ENCODE assay signal across 18 mouse cellular contexts in genomic region chr7:121045671-121046453, GRCm38 (mm10). TPM values are rescaled to one million over a fixed set of nuclear protein-coding genes. Genes with fewer than 3 reads are reported as not detected.
DNase-seq lines count a peak whose midpoint lies in the region; ATAC-seq and TF ChIP-seq lines count a peak whose summit lies in the region.
"Had no signal": no experiment of that assay in that cellular context is flagged by ENCODE, and none has a peak within 500 bp of the region (broad histone marks: within the 10 kb centered on the region; RNA-seq: fewer than 3 reads in every experiment).

No protein-coding gene starts in this region.

- H3K27me3 ChIP-seq in kidney, embryonic 14.5 days (ENCODE audit: control insufficient read depth, insufficient read depth, low read length) = no peaks in the 10 kb centered on the region
- no peaks in the 10 kb centered on the region for H3K27me3 ChIP-seq in forebrain, embryonic 14.5 days (replicated peaks; ENCODE audit: control insufficient read depth, insufficient read depth, low read length)
- H3K27me3 ChIP-seq: CH12.LX; hindbrain, embryonic 13.5 days; midbrain, embryonic 12.5 days had no signal

- no peak overlapping the region for H3K9ac ChIP-seq in kidney, embryonic 14.5 days (ENCODE audit: low read depth, low read length)
- no peak overlapping the region for H3K9ac ChIP-seq in forebrain, embryonic 14.5 days (ENCODE audit: low read length)
- H3K9ac ChIP-seq: forebrain, postnatal 0 days; hindbrain, embryonic 13.5 days; liver, embryonic 14.5 days; midbrain, embryonic 12.5 days had no signal

- no peak for DNase-seq in kidney, adult 18-20 months
- DNase-seq in NIH3T3 (ENCODE audit: low read depth) = peak; percentile 24
- DNase-seq in adrenal gland, postnatal 14 days = peak; percentile 24
- peak; percentile 29 for DNase-seq in kidney, postnatal 14 days
- DNase-seq in gastrocnemius, postnatal 36 days = no peak
- no peak for DNase-seq in forebrain, embryonic 14.5 days (ENCODE audit: low spot score)
- no peak for DNase-seq in left cerebral cortex, adult 2 months (ENCODE audit: extremely low spot score in 1 of 2, low spot score in 2 of 2)
- DNase-seq: cerebellum, adult 9-11 months; embryo, embryonic 11 days; forebrain, postnatal 0 days; thymus, postnatal 36 days had no signal

- no peak for TF ChIP-seq CTCF in left cerebral cortex, adult 2 months (IDR thresholded peaks at IDR 0.05)

- no peak overlapping the region for H3K4me2 ChIP-seq in kidney, embryonic 14.5 days (replicated peaks; ENCODE audit: low read depth, low read length)
- H3K4me2 ChIP-seq in forebrain, embryonic 14.5 days (ENCODE audit: low read length) = no peak overlapping the region
- H3K4me2 ChIP-seq: hindbrain, embryonic 13.5 days; midbrain, embryonic 12.5 days had no signal

- peaks cover 1% of the 10 kb centered on the region; the same call in 1 of the 2 replicates for H3K36me3 ChIP-seq in kidney, embryonic 14.5 days (ENCODE audit: control insufficient read depth, insufficient read depth, low read length)
- H3K36me3 ChIP-seq in forebrain, embryonic 14.5 days (ENCODE audit: control insufficient read depth, insufficient read depth, low read length) = peaks cover 9% of the 10 kb centered on the region; the same call in 1 of the 2 replicates
- H3K36me3 ChIP-seq: hindbrain, embryonic 13.5 days had no signal

- no peak overlapping the region for H3K27ac ChIP-seq in kidney, embryonic 14.5 days (ENCODE audit: low read depth, low read length)
- H3K27ac ChIP-seq in forebrain, embryonic 14.5 days (ENCODE audit: low read depth, low read length) = no peak overlapping the region
- no peak overlapping the region for H3K27ac ChIP-seq in left cerebral cortex, adult 2 months
- H3K27ac ChIP-seq: hindbrain, embryonic 13.5 days; limb, embryonic 10.5 days; liver, embryonic 14.5 days; midbrain, embryonic 12.5 days had no signal

- ATAC-seq in kidney, embryonic 14.5 days (ENCODE audit: low FRiP score, low TSS enrichment) = peak; percentile 67; the same call in 1 of the 2 replicates
- no peak for ATAC-seq in forebrain, embryonic 14.5 days
- ATAC-seq: forebrain, postnatal 0 days had no signal

- WGBS in kidney, embryonic 14.5 days = 61% methylated on average over 6 of the region's 6 CpGs
- WGBS in forebrain, embryonic 14.5 days = 97% methylated on average over 6 of the region's 6 CpGs

- H3K4me1 ChIP-seq in kidney, embryonic 14.5 days (ENCODE audit: control insufficient read depth, insufficient read depth, low read length) = peaks cover 13% of the 10 kb centered on the region
- H3K4me1 ChIP-seq in forebrain, embryonic 14.5 days (ENCODE audit: control insufficient read depth, insufficient read depth, low read length) = no peaks in the 10 kb centered on the region
- H3K4me1 ChIP-seq: limb, embryonic 10.5 days; midbrain, embryonic 12.5 days had no signal

- no peak overlapping the region for H3K4me3 ChIP-seq in kidney, embryonic 14.5 days (ENCODE audit: low read length)
- no peak overlapping the region for H3K4me3 ChIP-seq in forebrain, embryonic 14.5 days (ENCODE audit: low read depth, low read length)
- H3K4me3 ChIP-seq in left cerebral cortex, adult 2 months = no peak overlapping the region
- H3K4me3 ChIP-seq: hindbrain, embryonic 13.5 days; limb, embryonic 10.5 days; midbrain, embryonic 12.5 days; myocyte had no signal

- intact Hi-C loops in gastrocnemius, postnatal 36 days (cut with DNase I) = no loop called here
- intact Hi-C loops in left cerebral cortex, adult 2 months (cut with DNase I) = no loop called here

- H3K9me3 ChIP-seq in kidney, embryonic 14.5 days (ENCODE audit: control insufficient read depth, low read length) = no peaks in the 10 kb centered on the region; the same call in 1 of the 2 replicates
- H3K9me3 ChIP-seq in forebrain, embryonic 14.5 days (replicated peaks; ENCODE audit: control insufficient read depth, low read length) = no peaks in the 10 kb centered on the region
- H3K9me3 ChIP-seq: hindbrain, embryonic 13.5 days; limb, embryonic 10.5 days; midbrain, embryonic 12.5 days had no signal

RNA-seq across cellular contexts. Expression of gene Mettl9, which starts 11.6 kb away (rescaled TPM):
- polyA plus RNA-seq in kidney, embryonic 14.5 days (2014; fragmentation: Nextera tagmentation; extraction: Ambion mirVana) = 189 and 203 TPM in 2 replicates
- total RNA-seq in adrenal gland, postnatal 14 days (2021) = 104 TPM in 2 replicates
- 10 to 100 TPM; 18.5 to 19.7 TPM for total RNA-seq in gastrocnemius, postnatal 36 days (2021)
- polyA plus RNA-seq in forebrain, embryonic 14.5 days (2014; fragmentation: Nextera tagmentation; extraction: Ambion mirVana) = 235 and 236 TPM in 2 replicates
- 10 to 100 TPM; 81.9 to 93.1 TPM for total RNA-seq in left cerebral cortex, adult 2 months (2021)

RNA-seq across cellular contexts. Expression of gene Igsf6, which starts 28.5 kb away (rescaled TPM):
- polyA plus RNA-seq in kidney, embryonic 14.5 days (2014; fragmentation: Nextera tagmentation; extraction: Ambion mirVana) = 1.4 and 1.7 TPM in 2 replicates
- 1.2 and 2.3 TPM in 2 replicates for total RNA-seq in adrenal gland, postnatal 14 days (2021)
- total RNA-seq in gastrocnemius, postnatal 36 days (2021) = under 1 TPM; 0.18 to 0.49 TPM
- 0.61 and 0.87 TPM in 2 replicates for polyA plus RNA-seq in forebrain, embryonic 14.5 days (2014; fragmentation: Nextera tagmentation; extraction: Ambion mirVana)
- total RNA-seq in left cerebral cortex, adult 2 months (2021) = under 1 TPM; 0.21 to 0.32 TPM
- total RNA-seq: CH12.LX had no signal

RNA-seq across cellular contexts. Expression of gene Otoa, which starts 35.6 kb away (rescaled TPM):
- polyA plus RNA-seq in kidney, embryonic 14.5 days (2014; fragmentation: Nextera tagmentation; extraction: Ambion mirVana) = not detected in 2 replicates
- total RNA-seq in adrenal gland, postnatal 14 days (2021) = 0.41 and 0.52 TPM in 2 replicates
- under 1 TPM; 0.20 to 0.28 TPM for total RNA-seq in gastrocnemius, postnatal 36 days (2021)
- 0.06 and 0.07 TPM in 2 replicates for polyA plus RNA-seq in forebrain, embryonic 14.5 days (2014; fragmentation: Nextera tagmentation; extraction: Ambion mirVana)
- total RNA-seq in left cerebral cortex, adult 2 months (2021) = under 1 TPM; 0.18 to 0.37 TPM
- polyA plus RNA-seq: limb, embryonic 10.5 days had no signal

Comparison
In these comparisons a context has a peak if more than half of its experiments do, and no peak if none do; other contexts are left out.
1. DNase-seq: peak in NIH3T3 (single experiment), adrenal gland, postnatal 14 days (single experiment) and kidney, postnatal 14 days (single experiment); none in kidney, adult 18-20 months (single experiment), gastrocnemius, postnatal 36 days (0 of 2), forebrain, embryonic 14.5 days (single experiment) and left cerebral cortex, adult 2 months (0 of 2).